Mouse (Mus musculus): ENCODE results near the gene Slc7a8.
"Not testable (repeated sequence)": the region's sequence is repeated elsewhere in the genome, so short reads cannot be mapped to it uniquely, and the experiment has no call there.

Slc7a8 gene

DNA sequence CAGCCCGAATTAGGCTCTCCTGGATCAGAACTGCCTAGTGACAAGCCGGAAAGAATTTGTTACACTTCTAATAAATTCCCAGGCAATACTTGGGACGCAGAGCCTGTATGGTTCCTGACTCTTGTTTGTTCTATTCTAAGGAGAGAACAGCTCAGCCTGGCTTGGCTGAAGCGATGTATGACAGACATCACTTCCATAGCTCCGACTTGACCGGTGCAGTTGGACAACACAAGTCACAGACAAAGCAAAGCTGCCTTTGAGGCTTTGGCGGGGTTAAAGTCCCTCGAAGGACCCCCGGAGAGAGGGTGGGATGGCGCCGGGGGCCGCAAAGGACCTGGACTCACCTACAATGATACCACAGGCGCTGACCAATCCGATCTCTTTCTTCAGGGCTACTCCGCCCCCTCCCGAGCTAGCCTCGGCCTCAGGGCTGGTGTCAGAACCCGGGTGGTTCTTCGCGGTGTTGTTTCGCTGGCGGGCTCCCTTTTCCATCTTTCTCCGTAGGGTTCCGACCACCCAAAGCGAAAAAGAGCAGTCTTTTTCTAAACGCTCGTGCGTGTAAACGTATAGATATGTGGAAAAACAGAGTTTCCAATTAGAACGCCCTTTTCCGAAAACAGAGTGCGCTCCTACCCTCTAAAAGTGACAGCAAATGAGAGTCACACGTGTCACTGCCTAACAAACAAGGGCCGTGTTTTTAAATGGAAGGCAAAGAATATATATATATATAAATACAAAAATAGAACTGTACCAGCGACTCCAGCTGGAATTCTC, 723 bp downstream of the Slc7a8 start:
- in situ Hi-C loops (cut with MboI, MseI), result no loop called here

DNA sequence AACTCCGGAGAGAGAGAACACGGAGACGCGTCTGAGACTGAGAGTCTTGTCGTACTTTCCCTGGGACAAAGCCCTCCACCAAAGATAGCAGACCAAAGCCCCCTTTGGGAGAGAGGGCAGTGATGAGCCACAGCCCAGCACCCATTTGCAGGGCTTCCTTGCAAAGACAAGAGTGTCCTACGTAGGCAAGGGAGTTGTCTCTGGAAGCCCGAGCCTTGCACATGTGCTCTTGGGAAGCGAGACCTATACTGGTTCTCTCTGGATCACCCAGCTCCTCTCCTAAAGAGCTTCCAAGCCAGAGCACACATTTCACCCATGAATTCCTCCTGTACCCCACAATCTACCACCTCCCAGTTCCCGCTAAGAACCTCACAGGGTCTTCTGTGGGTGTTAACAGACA, 1.7 kb downstream of the Slc7a8 start:
- in situ Hi-C loops (cut with MboI, MseI), result no loop called here

DNA sequence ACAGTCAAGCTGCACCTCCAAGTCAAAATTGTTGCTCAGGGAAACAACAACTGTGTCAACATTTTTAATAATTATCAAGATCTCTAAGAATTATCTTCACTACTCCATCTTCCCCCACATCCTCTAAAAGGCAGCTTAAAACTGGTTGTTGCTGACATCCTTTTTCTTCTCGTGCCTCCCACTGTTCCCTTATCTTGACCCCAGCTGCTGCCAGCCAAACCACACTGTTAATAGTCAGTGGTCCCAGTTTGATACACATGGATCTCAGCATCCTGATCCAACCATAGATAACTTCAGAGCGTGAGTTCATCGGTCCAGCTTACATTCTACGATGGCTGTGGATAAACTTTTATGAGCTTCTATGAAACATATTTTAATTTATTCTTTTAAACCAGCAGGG, 3.9 kb downstream of the Slc7a8 start:
- in situ Hi-C loops (cut with MboI, MseI), result no loop called here

DNA sequence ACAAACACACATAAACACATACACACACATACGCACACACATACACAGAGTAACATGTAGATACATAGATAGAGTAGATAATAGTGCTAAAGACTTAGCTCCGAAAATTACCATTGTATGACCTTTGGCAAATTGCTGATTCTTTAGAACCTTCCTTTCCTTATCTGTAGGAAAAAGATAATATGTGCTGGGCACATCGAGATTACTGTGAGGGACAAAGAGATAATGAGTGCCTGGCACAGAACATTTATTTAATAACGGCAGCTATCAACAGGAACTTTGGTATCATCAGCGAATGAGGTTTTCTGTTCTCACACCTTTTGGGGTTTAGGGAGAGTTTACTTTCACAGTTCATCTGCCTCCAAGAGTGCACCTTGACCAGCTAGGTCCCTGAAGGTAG, 5.0 kb downstream of the Slc7a8 start:
- in situ Hi-C loops (cut with MboI, MseI), result no loop called here

DNA sequence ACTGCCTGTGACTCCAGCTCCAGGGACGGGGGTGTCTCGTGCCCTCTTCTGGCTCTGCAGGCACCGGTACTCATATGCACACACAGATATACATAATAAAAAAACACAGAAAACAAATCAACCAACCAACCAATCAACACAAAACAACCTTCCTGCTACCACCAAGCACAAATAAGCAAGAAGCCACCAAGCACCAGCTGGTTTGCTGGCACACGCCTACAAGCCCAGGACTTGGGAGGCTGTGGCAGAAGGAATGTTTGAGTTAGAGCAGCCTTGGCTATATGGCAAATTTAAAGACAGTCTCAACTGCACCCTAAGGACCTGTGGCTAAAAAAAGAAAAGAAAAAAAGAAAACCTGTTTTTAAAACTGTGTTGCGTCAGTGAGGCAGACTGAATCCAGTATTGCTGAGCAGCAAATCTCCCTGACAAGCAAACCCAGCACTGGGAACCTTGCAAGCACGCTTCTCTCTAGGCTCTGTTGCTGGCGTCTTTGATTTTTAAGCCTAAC, 6.2 kb downstream of the Slc7a8 start:
- in situ Hi-C loops (cut with MboI, MseI), result no loop called here

DNA sequence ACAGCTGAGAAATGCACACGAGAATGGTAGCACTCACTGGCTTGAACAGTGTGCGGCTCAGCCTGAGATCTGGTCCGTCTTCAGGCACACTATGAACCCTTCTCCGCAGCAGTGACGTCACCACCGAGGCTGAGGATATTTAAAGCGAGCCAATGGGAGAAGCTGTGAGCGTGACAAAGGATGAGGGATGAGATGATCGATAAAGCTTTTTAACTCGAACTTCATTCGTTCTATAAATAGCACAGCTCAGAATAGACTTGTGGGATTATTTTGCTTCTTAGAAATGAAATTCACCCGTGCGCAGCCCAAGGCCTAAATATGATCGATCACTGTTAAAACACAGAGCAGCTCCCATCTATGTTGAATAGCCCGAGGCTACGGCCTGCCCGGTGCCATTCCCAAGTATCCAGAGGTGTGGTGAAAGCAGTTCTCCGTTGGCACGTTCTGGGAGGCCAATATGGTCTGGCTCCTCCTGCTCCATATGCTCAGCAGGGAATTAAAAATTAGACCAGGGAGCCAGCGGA, 9.4 kb downstream of the Slc7a8 start:
- in situ Hi-C loops (cut with MboI, MseI), result no loop called here

DNA sequence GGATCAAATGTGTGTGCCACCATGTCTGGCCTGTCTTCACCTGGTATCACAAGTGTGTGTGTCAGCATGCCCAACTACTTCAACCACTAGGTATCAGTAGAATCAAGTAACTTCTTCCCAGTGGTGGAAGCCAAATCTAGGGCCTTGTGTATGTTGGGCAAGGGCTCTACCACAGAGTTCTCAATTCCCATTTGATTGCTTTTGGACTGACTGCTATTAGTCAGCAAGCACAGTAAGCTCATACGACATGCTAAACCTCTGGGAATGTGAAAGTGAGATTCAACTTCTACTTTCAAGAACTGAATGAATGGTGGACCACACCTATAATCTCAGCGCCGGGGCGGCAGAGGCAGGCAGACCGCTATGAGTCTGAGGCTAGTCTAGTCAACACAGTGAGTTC, 11.4 kb downstream of the Slc7a8 start:
- in situ Hi-C loops (cut with MboI, MseI), result no loop called here

DNA sequence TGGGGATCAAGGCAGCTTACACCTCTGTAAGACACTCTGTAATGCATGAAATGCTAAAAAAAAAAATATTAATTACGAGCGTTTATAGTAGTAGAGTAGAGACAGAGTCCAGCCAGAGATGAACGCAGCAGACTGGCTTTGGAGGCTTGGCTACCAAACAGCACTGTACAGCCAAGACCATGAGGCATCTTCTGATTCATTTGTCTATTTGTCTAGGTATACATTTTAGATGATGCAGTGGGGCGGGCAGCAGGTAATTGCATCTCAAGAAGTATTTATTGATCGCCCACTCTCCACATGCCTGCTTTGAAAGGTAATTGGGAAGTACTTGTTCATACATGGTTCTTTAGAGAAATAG, 12.7 kb downstream of the Slc7a8 start:
- in situ Hi-C loops (cut with MboI, MseI), result no loop called here

DNA sequence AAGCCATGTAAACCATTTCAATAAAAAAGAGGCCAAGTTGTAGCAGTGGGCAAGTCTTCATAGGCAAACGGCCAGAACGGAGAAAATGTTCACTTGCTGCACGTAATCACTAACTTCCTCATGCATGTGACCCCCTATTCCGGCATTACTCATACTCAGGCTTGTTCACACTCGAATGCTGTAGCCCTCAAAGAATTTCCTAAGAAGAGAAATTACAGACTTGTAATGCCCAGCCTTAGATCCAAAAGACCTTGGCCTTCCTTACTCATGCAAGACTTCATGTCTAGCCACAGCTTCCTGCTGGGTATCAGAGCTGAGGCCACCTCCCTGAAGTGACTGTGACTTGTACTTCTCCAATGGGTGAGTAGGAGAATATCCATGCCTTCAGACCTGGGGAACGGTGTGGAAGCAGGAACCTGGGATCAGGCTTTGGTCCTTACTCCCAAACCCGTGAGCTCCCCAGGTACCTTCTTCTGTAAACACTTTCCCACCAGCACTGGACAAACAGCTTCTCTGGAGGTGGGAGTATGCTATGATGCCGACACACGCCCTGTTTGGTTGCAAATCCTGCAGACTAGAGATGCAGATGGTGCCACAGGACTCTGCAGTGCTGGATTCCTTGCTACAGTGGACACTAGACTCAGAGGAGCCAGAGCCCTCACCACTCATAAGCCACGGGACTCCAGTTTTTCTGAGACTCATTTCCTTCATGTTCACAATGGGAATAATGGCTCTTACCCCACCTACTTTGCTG, 13.3 kb downstream of the Slc7a8 start:
- in situ Hi-C loops (cut with MboI, MseI), result no loop called here

DNA sequence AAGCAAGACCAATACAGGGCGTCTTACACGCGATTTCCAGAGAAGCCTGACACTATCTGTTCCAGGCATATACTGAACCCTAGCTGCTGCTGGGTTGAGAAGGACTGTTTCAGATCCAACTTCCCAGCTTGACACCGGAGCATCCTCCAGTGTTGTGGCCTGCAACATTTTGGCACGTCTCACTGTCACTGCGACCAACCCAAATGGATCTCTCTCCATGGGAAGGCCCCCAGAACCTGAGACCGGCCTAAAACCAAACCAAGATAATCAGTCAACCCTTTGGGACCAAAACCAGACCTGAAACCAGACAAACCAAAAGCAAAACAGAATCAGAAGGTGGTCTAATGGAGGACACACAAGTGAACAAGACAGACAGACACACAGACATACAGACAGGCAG, 14.8 kb downstream of the Slc7a8 start:
- in situ Hi-C loops (cut with MboI, MseI), result not testable (repeated sequence)

DNA sequence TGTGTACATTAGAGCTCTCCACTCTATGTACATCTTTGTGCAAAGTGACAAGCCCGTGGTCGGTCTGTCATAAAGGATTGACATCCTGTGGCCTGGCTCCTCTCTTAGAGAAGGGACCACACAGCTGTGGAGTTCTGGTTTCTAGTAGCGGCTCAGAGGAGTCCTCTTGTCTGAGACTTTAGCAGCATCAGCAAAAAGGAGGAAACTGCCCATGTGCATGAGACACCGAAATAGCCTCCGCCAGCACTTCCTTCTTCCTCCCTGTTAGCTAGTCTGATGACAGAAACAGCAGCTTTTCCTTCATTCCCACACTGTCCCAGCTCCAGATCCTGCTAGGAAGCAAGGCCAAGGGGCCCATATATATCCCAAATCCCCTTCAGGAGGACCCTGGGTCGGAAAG, 25.4 kb downstream of the Slc7a8 start:
- in situ Hi-C loops (cut with MboI, MseI), result no loop called here

DNA sequence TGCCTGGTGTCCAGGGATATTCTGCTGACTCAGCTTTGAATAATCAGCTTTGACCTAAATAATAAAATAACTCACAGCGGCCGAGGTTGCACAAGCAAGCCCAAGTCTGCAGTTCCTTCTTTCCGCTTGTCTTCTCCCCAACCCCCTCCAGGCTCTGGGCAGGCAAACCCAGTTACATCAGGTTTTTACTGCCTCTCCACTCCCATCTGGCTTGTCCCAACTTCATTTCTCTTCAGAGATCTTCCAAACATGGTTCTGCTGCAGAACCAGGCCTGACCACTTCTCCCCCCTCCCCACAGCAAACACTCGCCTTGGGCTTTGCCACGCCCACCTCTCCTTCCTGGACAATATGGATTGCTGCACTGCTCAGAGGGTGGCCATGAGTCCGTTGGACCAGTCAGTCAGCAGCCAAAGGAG, 27.1 kb downstream of the Slc7a8 start:
- in situ Hi-C loops (cut with MboI, MseI), result no loop called here

DNA sequence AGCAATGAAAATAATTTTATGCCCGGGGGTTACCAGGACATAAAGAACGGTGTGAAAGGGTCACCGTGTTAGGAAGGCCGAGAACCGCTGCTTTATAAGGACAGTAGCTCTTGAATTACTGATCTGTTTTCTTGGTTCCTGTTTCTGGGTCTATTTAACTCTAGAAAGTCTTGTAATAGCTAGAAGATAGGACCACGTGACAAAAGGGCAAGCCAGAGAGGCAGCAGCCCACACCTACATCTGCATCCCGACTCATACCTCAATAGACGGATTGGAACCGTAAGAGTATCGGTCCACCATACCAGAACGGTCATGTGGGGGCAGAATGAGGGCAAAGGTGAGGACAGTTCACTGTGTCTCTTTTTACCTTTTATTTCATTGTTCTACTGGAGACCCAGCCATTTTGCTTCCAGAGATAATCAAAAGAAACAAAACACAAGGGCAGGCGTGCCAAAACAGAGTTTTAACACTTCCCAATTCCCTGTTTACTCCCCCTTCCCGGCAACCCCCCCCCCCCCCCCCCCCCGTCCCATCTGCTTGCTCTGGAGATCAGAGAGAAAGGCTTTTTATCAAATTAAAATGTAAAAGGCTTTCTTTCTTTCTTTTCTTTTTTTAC, 27.7 kb downstream of the Slc7a8 start:
- in situ Hi-C loops (cut with MboI, MseI), result no loop called here

DNA sequence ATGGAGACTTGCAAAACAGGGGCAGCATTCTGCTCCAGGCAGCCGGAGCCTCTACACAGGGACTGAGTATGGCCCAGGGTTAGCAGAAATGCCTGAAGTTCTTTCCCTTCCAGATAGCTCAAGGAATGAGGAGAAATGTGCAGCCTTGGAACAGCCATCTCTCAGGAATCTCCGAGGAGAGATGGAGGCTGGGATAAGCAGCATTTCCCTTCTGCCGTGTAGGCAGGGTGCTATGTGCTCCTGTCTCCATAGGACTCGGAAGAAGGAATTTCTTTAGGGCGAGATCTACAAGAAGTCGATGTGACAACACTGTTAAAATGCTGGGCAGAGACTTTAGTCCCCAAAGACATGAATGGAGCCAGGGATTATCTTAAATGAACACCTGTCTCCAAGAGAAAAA, 28.8 kb downstream of the Slc7a8 start:
- in situ Hi-C loops (cut with MboI, MseI), result no loop called here

DNA sequence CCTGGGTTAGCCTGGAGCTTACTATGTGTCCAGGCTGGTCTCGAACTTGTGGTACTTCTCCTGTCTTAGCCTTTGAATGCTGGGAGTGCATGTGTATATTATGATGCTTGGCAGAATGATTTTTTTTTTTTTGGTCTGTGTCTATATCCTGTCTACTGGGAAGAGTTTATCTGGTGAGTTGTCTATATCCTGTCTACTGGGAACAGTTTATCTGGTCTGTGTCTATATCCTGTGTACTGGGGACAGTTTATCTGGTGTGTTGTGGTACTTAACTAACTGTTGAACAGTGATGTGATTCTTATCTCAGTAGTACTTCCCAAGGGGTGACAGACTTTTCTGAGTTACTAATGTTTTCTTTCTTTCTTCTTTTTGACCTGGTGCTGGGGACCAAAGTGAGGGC, 30.0 kb downstream of the Slc7a8 start:
- in situ Hi-C loops (cut with MboI, MseI), result no loop called here

DNA sequence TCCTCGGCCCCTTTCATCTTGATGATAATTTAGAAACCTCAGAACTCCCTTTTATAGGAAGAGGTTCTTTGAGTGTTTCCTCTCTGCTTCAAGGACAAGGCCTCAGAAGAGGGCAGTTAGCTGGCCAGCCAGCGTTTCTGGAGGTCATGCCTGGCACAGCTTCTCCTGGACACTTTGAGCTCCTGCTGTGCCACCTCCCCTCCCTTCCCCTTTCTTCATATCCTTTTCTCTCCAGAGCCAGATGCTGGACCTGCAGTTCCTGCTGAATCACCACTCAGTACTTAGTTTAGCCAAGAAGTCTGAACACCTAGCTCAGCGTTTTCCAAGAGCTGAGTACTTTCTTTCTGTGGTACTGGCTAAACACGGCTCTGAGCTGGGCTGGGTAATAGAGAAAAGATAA, 32.5 kb downstream of the Slc7a8 start:
- in situ Hi-C loops (cut with MboI, MseI), result no loop called here

DNA sequence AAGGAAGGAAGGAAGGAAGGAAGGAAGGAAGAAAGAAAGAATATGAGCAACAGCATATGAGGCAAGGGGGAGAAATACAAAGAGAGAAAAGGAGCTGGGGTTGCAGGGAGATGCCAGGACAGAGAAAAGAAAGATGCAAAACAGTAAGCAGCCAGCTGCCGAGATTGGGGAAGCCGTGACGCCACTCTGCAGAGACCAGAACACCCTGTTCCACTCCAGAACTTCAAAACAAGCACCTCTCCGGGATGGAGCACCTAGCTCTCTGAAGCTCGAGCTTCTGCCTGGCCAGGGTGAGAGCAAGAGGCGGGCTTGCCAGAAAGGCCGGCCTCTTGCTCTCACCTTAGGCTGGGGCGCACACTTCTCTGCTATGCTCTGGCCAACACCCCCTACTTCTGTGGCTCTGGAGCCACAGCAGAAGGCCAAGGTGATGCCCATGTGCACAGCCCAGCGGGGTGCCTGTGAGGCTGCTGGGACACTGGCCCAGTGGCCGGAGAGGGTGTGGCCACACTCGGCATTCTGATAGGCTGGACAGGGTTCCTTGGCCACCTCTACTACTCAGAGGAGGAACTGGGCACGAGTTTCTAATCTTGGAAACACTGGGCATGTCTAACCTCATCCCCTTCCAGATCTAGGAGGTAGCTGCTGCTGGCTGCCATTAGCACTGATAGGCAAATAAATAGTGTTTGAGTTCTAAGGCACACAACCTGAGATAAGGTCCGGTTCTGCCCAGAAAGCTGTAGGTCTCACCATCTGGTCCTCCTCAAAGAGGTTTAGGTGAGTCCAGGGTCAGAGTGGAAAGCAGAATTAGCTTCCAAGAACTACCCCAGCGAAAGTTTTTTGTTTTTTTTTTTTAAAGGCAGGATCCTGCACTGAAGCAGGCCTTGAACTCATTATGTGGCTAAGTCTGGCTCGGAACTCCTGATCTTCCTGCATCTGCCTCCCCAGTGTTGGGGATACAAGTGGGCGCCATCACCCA, 33.5 kb downstream of the Slc7a8 start:
- in situ Hi-C loops (cut with MboI, MseI), result no loop called here

DNA sequence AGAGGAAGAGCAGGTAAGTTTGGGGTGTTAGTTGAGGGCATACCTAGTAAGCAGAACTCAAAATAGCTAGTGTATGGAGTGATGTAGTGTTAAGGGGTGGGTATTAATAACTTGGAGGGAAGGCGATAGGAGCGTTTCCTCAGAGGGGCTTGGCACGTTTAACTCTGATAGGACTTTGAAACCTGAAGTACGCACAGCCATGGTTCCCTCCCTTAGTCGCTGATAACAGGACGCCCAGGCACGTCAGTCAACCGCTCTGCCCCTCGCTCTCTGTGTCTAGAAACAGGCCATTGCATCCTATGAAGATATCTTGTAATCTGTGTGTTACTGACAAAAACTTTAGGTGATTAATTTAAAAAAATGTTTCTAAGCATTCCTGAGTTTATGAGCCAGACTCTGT, 35.7 kb downstream of the Slc7a8 start:
- in situ Hi-C loops (cut with MboI, MseI), result no loop called here

DNA sequence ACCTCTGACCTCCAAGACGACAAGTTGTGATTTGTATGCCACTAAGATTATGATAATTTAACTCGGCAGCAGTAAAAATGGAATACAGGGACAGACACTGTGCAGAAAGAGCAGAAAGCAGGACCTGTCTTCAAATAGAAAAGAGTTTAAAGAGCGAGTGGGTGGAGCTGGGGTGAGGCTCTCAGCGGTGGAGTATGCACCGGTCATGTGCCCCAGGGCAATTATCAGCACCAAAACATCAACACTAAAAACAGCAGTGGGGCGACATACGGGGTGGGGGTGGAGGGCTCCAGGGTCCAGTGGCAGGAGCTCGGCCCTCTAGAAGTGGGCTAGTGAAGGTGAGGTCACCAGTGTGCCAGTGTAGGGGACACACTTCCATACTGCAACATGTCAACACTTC, 37.3 kb downstream of the Slc7a8 start:
- in situ Hi-C loops (cut with MboI, MseI), result no loop called here

DNA sequence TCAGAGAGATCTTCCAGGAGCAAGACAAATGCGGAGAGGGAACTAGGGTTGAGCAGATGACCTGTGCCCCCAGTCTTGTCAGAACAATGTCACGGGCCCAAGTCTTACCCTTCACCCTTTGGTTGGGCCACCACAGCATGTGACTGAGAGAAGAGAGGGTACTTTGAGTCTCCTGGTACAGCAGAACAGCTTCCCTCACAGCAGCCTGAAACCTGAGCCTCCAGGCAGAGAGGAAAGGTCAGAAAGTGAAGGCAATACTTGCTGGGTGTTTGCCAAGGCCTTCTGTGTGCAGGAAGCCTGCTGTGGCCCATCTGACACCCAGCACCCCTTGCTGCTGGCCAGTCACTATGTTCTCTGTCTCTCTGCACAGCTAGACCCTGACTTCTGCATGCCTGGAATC, 39.4 kb downstream of the Slc7a8 start:
- in situ Hi-C loops (cut with MboI, MseI), result no loop called here

DNA sequence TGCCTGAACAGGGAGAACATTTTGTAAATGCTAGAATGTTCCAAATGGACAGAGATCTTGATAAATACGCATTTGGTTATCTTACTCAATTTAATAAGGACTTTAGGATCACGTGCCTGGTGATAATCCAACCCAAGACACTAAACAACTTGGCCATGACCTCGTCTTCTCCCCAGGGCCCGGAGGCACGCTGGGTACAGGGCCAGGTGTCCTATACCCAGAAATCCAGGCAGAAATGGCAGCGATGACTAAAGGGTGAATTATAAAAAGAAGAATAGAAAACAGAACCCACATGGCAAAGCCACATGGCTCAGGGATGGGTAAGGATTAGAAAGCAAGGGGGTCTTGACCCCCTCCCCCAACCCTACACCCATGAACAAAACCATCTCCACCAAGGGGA, 40.0 kb downstream of the Slc7a8 start:
- in situ Hi-C loops (cut with MboI, MseI), result no loop called here

All from T-helper 1 cell (primary cell).